Comparison of ENCODE assay signal across 9 mouse cellular contexts in genomic region chr11:112209414-112209813, GRCm38 (mm10).
A peak's percentile ranks its signal among the peaks of the same experiment; 100 is the strongest.
DNase-seq lines count a peak whose midpoint lies in the region; ATAC-seq and TF ChIP-seq lines count a peak whose summit lies in the region.
"Had no signal": no experiment of that assay in that cellular context is flagged by ENCODE, and none has a peak within 500 bp of the region (broad histone marks: within the 10 kb centered on the region; RNA-seq: fewer than 3 reads in every experiment).

No protein-coding gene starts in this region.

- TF ChIP-seq EP300 in liver, embryonic 14.5 days (IDR thresholded peaks at IDR 0.05; ENCODE audit: low read depth) = no peak

- H3K4me1 ChIP-seq in liver, adult 2 months (ENCODE audit: control insufficient read depth, insufficient read depth, low read length) = no peaks in the 10 kb centered on the region; the same call in 1 of the 2 replicates
- no peaks in the 10 kb centered on the region for H3K4me1 ChIP-seq in liver, embryonic 12.5 days
- no peaks in the 10 kb centered on the region for H3K4me1 ChIP-seq in liver, embryonic 14.5 days (replicated peaks; ENCODE audit: control insufficient read depth in 2 of 2, insufficient read depth in 2 of 2, low read length in 1 of 2)
- H3K4me1 ChIP-seq: embryonic facial prominence, embryonic 12.5 days had no signal

- no peaks in the 10 kb centered on the region for H3K36me3 ChIP-seq in liver, adult 2 months (ENCODE audit: control insufficient read depth, insufficient read depth, low read length)
- H3K36me3 ChIP-seq in liver, embryonic 12.5 days = no peaks in the 10 kb centered on the region
- no peaks in the 10 kb centered on the region for H3K36me3 ChIP-seq in liver, embryonic 14.5 days (replicated peaks; ENCODE audit: control insufficient read depth, insufficient read depth, low read depth)
- H3K36me3 ChIP-seq: embryonic facial prominence, embryonic 12.5 days had no signal

- H3K27me3 ChIP-seq in liver, adult 2 months (ENCODE audit: control insufficient read depth, insufficient read depth, low read length) = no peaks in the 10 kb centered on the region
- H3K27me3 ChIP-seq in liver, embryonic 12.5 days (replicated peaks) = no peaks in the 10 kb centered on the region
- no peaks in the 10 kb centered on the region for H3K27me3 ChIP-seq in liver, embryonic 14.5 days (ENCODE audit: control insufficient read depth, insufficient read depth, low read length)
- H3K27me3 ChIP-seq: embryonic facial prominence, embryonic 12.5 days had no signal

- no peak for TF ChIP-seq POLR2A in liver, adult 2 months (IDR thresholded peaks at IDR 0.05; ENCODE audit: extremely low read depth, insufficient read depth, low read length)

- peak; percentile 61 for DNase-seq in liver, adult 2 months (ENCODE audit: extremely low read depth, low read depth, low spot score)
- DNase-seq in adrenal gland, adult (ENCODE audit: inconsistent age in 2 of 2, low spot score in 1 of 2) = peak; percentile 36 to 87
- peak; percentile 85 for DNase-seq in embryo, embryonic 10.5 days (ENCODE audit: low spot score)
- DNase-seq in kidney, postnatal 10 days = peak; percentile 68
- no peak for DNase-seq in liver, embryonic 14.5 days (ENCODE audit: low read depth in 3 of 3, low spot score in 3 of 3)
- DNase-seq in skeletal muscle tissue, adult 2 months (ENCODE audit: low read depth, low spot score) = peak; percentile 8
- no peak for DNase-seq in thymus, postnatal 36 days

- no peak overlapping the region for H3K27ac ChIP-seq in liver, adult 2 months (replicated peaks; ENCODE audit: insufficient read depth, low read depth, low read length)
- no peak overlapping the region for H3K27ac ChIP-seq in liver, embryonic 12.5 days
- H3K27ac ChIP-seq in liver, embryonic 14.5 days = no peak overlapping the region
- H3K27ac ChIP-seq: embryonic facial prominence, embryonic 12.5 days had no signal

- no peaks in the 10 kb centered on the region for H3K79me2 ChIP-seq in liver, adult 2 months (ENCODE audit: control insufficient read depth, insufficient read depth, low read length)

- H3K4me3 ChIP-seq in liver, adult 2 months (ENCODE audit: insufficient read depth, low read depth, low read length) = no peak overlapping the region
- no peak overlapping the region for H3K4me3 ChIP-seq in liver, embryonic 12.5 days
- no peak overlapping the region for H3K4me3 ChIP-seq in liver, embryonic 14.5 days (ENCODE audit: insufficient read depth in 1 of 2, low read depth in 2 of 2, low read length in 2 of 2)
- H3K4me3 ChIP-seq: embryonic facial prominence, embryonic 12.5 days had no signal

- H3K9me3 ChIP-seq in liver, embryonic 12.5 days (replicated peaks) = no peaks in the 10 kb centered on the region
- no peaks in the 10 kb centered on the region for H3K9me3 ChIP-seq in liver, embryonic 14.5 days (ENCODE audit: control insufficient read depth, low read length)
- H3K9me3 ChIP-seq: embryonic facial prominence, embryonic 12.5 days had no signal

- peak; percentile 46 for TF ChIP-seq CTCF in liver, adult 2 months (IDR thresholded peaks at IDR 0.05; ENCODE audit: low read depth, low read length)
- peak; percentile 40; the same call in 1 of the 2 replicates for TF ChIP-seq CTCF in liver, embryonic 14.5 days (IDR thresholded peaks at IDR 0.05; ENCODE audit: low read depth)

- ATAC-seq in liver, embryonic 12.5 days = no peak
- ATAC-seq in liver, embryonic 14.5 days (ENCODE audit: insufficient read depth) = no peak

- no peak overlapping the region for H3K9ac ChIP-seq in liver, adult 2 months (ENCODE audit: low read depth, low read length)
- no peak overlapping the region for H3K9ac ChIP-seq in liver, embryonic 12.5 days
- no peak overlapping the region for H3K9ac ChIP-seq in liver, embryonic 14.5 days (replicated peaks)
- H3K9ac ChIP-seq: embryonic facial prominence, embryonic 12.5 days had no signal

- WGBS in liver, adult 2 months = 29% methylated on average over 4 of the region's 4 CpGs
- 27% methylated on average over 4 of the region's 4 CpGs for WGBS in liver, embryonic 12.5 days (ENCODE audit: insufficient replicate concordance)
- 27% methylated on average over 4 of the region's 4 CpGs for WGBS in liver, embryonic 14.5 days (ENCODE audit: insufficient replicate concordance)

- no peak overlapping the region for H3K4me2 ChIP-seq in liver, embryonic 12.5 days
- H3K4me2 ChIP-seq in liver, embryonic 14.5 days (ENCODE audit: low read depth) = no peak overlapping the region
- H3K4me2 ChIP-seq: embryonic facial prominence, embryonic 12.5 days had no signal

Comparison
In these comparisons a context has a peak if more than half of its experiments do, and no peak if none do; other contexts are left out.
1. DNase-seq: peak in liver, adult 2 months (single experiment), adrenal gland, adult (2 of 2), embryo, embryonic 10.5 days (single experiment), kidney, postnatal 10 days (single experiment) and skeletal muscle tissue, adult 2 months (single experiment); none in liver, embryonic 14.5 days (0 of 3) and thymus, postnatal 36 days (0 of 2).